Mouse (Mus musculus) forebrain, embryonic 16.5 days (tissue): ENCODE data around the gene Gm27027. TPM values are rescaled to one million over a fixed set of nuclear protein-coding genes. Genes with fewer than 3 reads are reported as not detected.

Source experiments
- ATAC-seq: fragments of 200-750 bp; cut with Nextera tagmentation; 2 replicates; pipeline ENCODE4 v1.8.0; 2017; ENCODE audit warnings: mild to moderate bottlenecking, moderate library complexity
- H3K27ac ChIP-seq: fragments of 300-500 bp; sonication (generic); 2 replicates; pipeline ENCODE4 v1.5.1; 2014; ENCODE audit warnings: low read length, control low read depth
- H3K27me3 ChIP-seq: fragments of 300-500 bp; sonication (generic); replicated peaks from 2 replicates; pipeline ENCODE4 v1.6.1; 2014; ENCODE audit warnings: low read length; ENCODE audit not compliant: control insufficient read depth, insufficient read depth
- H3K36me3 ChIP-seq: fragments of 300-500 bp; sonication (generic); 2 replicates; pipeline ENCODE4 v1.6.1; 2014; ENCODE audit not compliant: control insufficient read depth, insufficient read depth
- H3K4me1 ChIP-seq: fragments of 300-500 bp; sonication (generic); replicated peaks from 2 replicates; pipeline ENCODE4 v1.6.1; 2014; ENCODE audit warnings: low read length; ENCODE audit not compliant: control insufficient read depth, insufficient read depth
- H3K4me2 ChIP-seq: fragments of 300-500 bp; sonication (generic); 2 replicates; pipeline ENCODE4 v1.6.1; 2014; ENCODE audit warnings: mild to moderate bottlenecking, low read length, control low read depth
- H3K4me3 ChIP-seq: fragments of 300-500 bp; sonication (generic); replicated peaks from 2 replicates; pipeline ENCODE4 v1.5.1; 2014; ENCODE audit warnings: mild to moderate bottlenecking, low read length, control low read depth
- H3K9ac ChIP-seq: fragments of 300-500 bp; sonication (generic); replicated peaks from 2 replicates; pipeline ENCODE4 v1.6.1; 2014; ENCODE audit warnings: low read depth, low read length, control low read depth
- H3K9me3 ChIP-seq: fragments of 300-500 bp; sonication (generic); 2 replicates; pipeline ENCODE4 v1.6.1; 2016; ENCODE audit warnings: low read length; ENCODE audit not compliant: control insufficient read depth
- WGBS: fragments of 180-500 bp; shearing (Covaris S2); extraction: QIAGEN DNeasy Blood & Tissue Kit; methylation state at CpG from one replicate; pipeline ENCODE4 v1.1.7; 2014; 5-methylcytosine and 5-hydroxymethylcytosine counted together
- polyA plus RNA-seq: library from polyadenylated mRNA; unstranded; fragments of >200 nt; fragmentation: Nextera tagmentation; extraction: Ambion mirVana; gene quantifications from 2 replicates; pipeline ENCODE4 v1.2.1, GENCODE M21; 2015

Gene Gm27027
- polyA plus RNA-seq, 1 experiment from 2014 or later: not detected

GRCm38 (mm10) chr2:93911942-93912341 lies 84.2 kb downstream of the Gm27027 start:
- Histone ChIP-seq H3K4me3 (no peak overlapping the region), H3K4me2 (no peak overlapping the region), H3K9ac (no peak overlapping the region), H3K4me1 (peaks cover 15% of the 10 kb centered on the region), H3K27me3 (0 out of 2 replicates have a peak, but pooled peaks cover 2% of the 10 kb centered on the region), H3K27ac (no peak overlapping the region), H3K36me3 (no peaks in the 10 kb centered on the region), H3K9me3 (no peaks in the 10 kb centered on the region)
- WGBS: 62% methylated on average over 10 of the region's 10 CpGs
- ATAC-seq: no peak; the same call in 1 of the 2 replicates

- no peaks in the 10 kb centered on the region for H3K9me3 ChIP-seq
- no peak overlapping the region for H3K27ac ChIP-seq
- ATAC-seq: peak; percentile 21; the same call in 1 of the 2 replicates
- H3K4me2 ChIP-seq: no peak overlapping the region
- no peaks in the 10 kb centered on the region for H3K27me3 ChIP-seq
- no peak overlapping the region for H3K4me3 ChIP-seq
- H3K9ac ChIP-seq: no peak overlapping the region
- WGBS: 48% methylated on average over 5 of the region's 5 CpGs
- H3K36me3 ChIP-seq: no peaks in the 10 kb centered on the region
- peaks cover 18% of the 10 kb centered on the region for H3K4me1 ChIP-seq
Measured at GRCm38 (mm10) chr2:93909716-93910115, 86.4 kb downstream of the Gm27027 start.

GRCm38 (mm10) chr2:93907519-93908294 lies 88.4 kb downstream of the Gm27027 start:
- peaks cover 18% of the 10 kb centered on the region for H3K4me1 ChIP-seq
- ATAC-seq: peak; percentile 53
- WGBS: 63% methylated on average over 9 of the region's 9 CpGs

More at GRCm38 (mm10) chr2:93907519-93908294, 88.4 kb downstream of the Gm27027 start:
- H3K9me3 ChIP-seq: no peaks in the 10 kb centered on the region
- no peaks in the 10 kb centered on the region for H3K27me3 ChIP-seq
- no peak overlapping the region for H3K4me2 ChIP-seq
- no peak overlapping the region for H3K9ac ChIP-seq
- H3K4me3 ChIP-seq: no peak overlapping the region
- no peaks in the 10 kb centered on the region for H3K36me3 ChIP-seq
- H3K27ac ChIP-seq: peak overlapping the region; percentile 24; the same call in 1 of the 2 replicates

Other genes starting within 250 kb of the Gm27027 start
- 69.1 and 69.7 TPM in 2 replicates for gene Ext2, start 173.8 kb downstream of the Gm27027 start, polyA plus RNA-seq
- 6.4 and 7.2 TPM in 2 replicates for gene Accs, start 146.4 kb downstream of the Gm27027 start, polyA plus RNA-seq
- 0.63 and 0.73 TPM in 2 replicates for gene Accsl, start 127.2 kb downstream of the Gm27027 start, polyA plus RNA-seq
- gene Gm13889, start 39.2 kb downstream of the Gm27027 start, polyA plus RNA-seq: 17.7 and 18.2 TPM in 2 replicates
- 55.1 and 57.4 TPM in 2 replicates for gene Alkbh3, start 14.5 kb upstream of the Gm27027 start, polyA plus RNA-seq
- gene Hsd17b12, start 161.6 kb upstream of the Gm27027 start, polyA plus RNA-seq: 141 and 144 TPM in 2 replicates